Mouse (Mus musculus): ENCODE results near the gene Ube2d3.

DNA sequence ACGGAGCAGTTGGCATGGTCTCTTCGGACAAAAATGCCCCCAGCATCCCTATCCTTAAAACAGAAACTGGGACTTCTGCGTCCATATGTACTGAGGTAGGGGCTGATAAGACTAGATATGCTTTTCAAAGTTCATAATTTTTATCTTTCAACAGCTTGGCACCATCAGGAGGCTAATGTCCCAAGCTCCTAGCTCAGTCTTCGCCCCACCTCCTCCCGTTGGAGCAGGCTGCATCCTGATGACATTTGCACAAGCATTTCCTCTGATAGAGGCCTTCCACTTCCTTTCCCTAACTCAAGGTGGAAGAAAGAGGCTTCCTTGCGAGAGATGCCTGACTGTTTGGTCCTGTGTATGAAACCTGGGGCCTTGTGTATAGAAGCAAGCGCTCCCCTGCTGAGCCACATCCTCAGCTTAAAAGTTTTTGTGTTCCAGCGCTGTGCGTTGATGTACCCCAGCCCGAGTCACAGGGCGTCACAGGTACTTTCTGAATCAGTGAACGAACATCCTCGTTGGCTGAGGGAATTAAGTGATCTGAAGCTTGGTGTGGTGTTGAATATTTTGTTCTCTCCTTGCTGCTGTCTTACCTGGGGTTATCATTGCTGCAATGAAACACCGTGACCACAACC lies 76.0 kb downstream of the Ube2d3 start:
- no peak for TF ChIP-seq ELF1 (IDR thresholded peaks at IDR 0.05; ENCODE audit: low read depth, low read length)
- TF ChIP-seq BHLHE40 (IDR thresholded peaks at IDR 0.05; ENCODE audit: low read depth, low read length): no peak
- no peak for TF ChIP-seq CTCF (conservative IDR thresholded peaks at IDR 0.05 in 1 of 2, IDR thresholded peaks at IDR 0.05 in 1 of 2; ENCODE audit: low read depth in 2 of 2, low read length in 2 of 2)
- TF ChIP-seq MAX (IDR thresholded peaks at IDR 0.05; ENCODE audit: low read length): no peak
- TF ChIP-seq POLR2A (IDR thresholded peaks at IDR 0.05; ENCODE audit: low read depth, low read length): no peak
- TF ChIP-seq NRF1 (IDR thresholded peaks at IDR 0.05; ENCODE audit: low read depth, low read length): no peak
- no peak for TF ChIP-seq HCFC1 (IDR thresholded peaks at IDR 0.05; ENCODE audit: low read depth, low read length)
- TF ChIP-seq CHD2 (IDR thresholded peaks at IDR 0.05; ENCODE audit: low read length): no peak
- TF ChIP-seq USF1 (IDR thresholded peaks at IDR 0.05; ENCODE audit: low read depth, low read length): no peak
- no peak for TF ChIP-seq SIN3A (IDR thresholded peaks at IDR 0.05; ENCODE audit: low read length)
